Mouse (Mus musculus) MEL (cell line): ENCODE results near the gene Cdc73.

Experiments used
- CTCF ChIP-seq, 3 experiments: IDR thresholded peaks in 2 of 3; conservative IDR thresholded peaks in 1 of 3; 2 replicates each; pipeline ENCODE4 v1.5.1; 2011 to 2012; ENCODE audit warnings: low read length in 3 of 3, low read depth in 2 of 3, mild to moderate bottlenecking in 2 of 3, improper control_type of control experiment in 1 of 3, inconsistent platforms in 1 of 3, mixed read lengths in 1 of 3, moderate library complexity in 1 of 3; ENCODE audit not compliant: control insufficient read depth in 1 of 3, insufficient read depth in 1 of 3, poor library complexity in 1 of 3, severe bottlenecking in 1 of 3
- MAFK ChIP-seq: IDR thresholded peaks from 2 replicates; pipeline ENCODE4 v1.6.1; 2011; ENCODE audit warnings: low read depth, mild to moderate bottlenecking, low read length, improper control_type of control experiment, borderline replicate concordance
- MAX ChIP-seq: IDR thresholded peaks from 2 replicates; pipeline ENCODE4 v1.6.1; 2011; ENCODE audit warnings: low read length, improper control_type of control experiment
- NRF1 ChIP-seq: IDR thresholded peaks from 2 replicates; pipeline ENCODE4 v1.6.1; 2014; ENCODE audit warnings: low read depth, mild to moderate bottlenecking, inconsistent platforms, low read length, improper control_type of control experiment, moderate library complexity; ENCODE audit not compliant: poor library complexity, insufficient read depth, severe bottlenecking
- POLR2A ChIP-seq, 2 experiments: IDR thresholded peaks; 2 replicates each; pipeline ENCODE4 v1.6.1; 2011 to 2012; ENCODE audit warnings: low read length in 2 of 2, mild to moderate bottlenecking in 2 of 2, control low read depth in 1 of 2, improper control_type of control experiment in 1 of 2, low read depth in 1 of 2, moderate library complexity in 1 of 2; ENCODE audit not compliant: control insufficient read depth in 1 of 2, insufficient read depth in 1 of 2, poor library complexity in 1 of 2
- RAD21 ChIP-seq: IDR thresholded peaks from 2 replicates; pipeline ENCODE4 v1.6.1; 2011; ENCODE audit warnings: mild to moderate bottlenecking, low read depth, low read length, improper control_type of control experiment
- UBTF ChIP-seq: IDR thresholded peaks from 2 replicates; pipeline ENCODE4 v1.6.1; 2012; ENCODE audit warnings: low read depth, mild to moderate bottlenecking, inconsistent platforms, low read length, improper control_type of control experiment, moderate library complexity, borderline replicate concordance; ENCODE audit not compliant: insufficient read depth
- USF1 ChIP-seq: IDR thresholded peaks from 2 replicates; pipeline ENCODE4 v1.6.1; 2014; ENCODE audit warnings: low read depth, mild to moderate bottlenecking, inconsistent platforms, low read length, improper control_type of control experiment, moderate library complexity
- ZNF384 ChIP-seq: IDR thresholded peaks from 2 replicates; pipeline ENCODE4 v1.6.1; 2012; ENCODE audit warnings: low read depth, mild to moderate bottlenecking, inconsistent platforms, low read length, improper control_type of control experiment

DNA sequence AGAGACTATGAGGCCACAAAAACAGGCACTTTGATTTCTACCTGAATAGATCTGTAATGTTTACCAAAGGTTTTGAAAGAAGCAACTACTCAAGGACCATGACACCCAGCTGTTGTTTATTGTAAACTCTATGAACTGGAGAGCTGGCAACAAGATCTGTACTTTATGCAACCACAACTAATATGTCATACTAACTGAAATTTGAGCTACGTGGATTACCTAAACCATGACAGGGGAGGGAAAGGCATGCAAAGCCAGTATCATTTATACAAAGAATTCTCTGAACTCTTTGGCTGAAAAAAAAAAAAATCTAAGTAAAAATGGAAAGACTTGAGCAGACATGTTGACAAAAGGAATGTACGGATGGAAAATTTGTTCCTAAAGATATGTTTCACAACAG lies 105.8 kb downstream of the Cdc73 start:
- TF ChIP-seq CTCF (IDR thresholded peaks at IDR 0.05 in 2 of 3, conservative IDR thresholded peaks at IDR 0.05 in 1 of 3; ENCODE audit: control insufficient read depth in 1 of 3, insufficient read depth in 1 of 3, low read depth in 2 of 3, low read length in 3 of 3, poor library complexity in 1 of 3, severe bottlenecking in 1 of 3) (no peak), NRF1 (no peak), POLR2A (IDR thresholded peaks at IDR 0.05; ENCODE audit: control insufficient read depth in 1 of 2, insufficient read depth in 1 of 2, low read depth in 1 of 2, low read length in 2 of 2, poor library complexity in 1 of 2) (no peak), USF1 (no peak), MAX (no peak), UBTF (no peak), ZNF384 (no peak), MAFK (no peak), RAD21 (no peak)
